Mouse (Mus musculus) left cerebral cortex, adult 18-20 months (tissue): ENCODE measurements around the gene Mrpl20. TPM values are rescaled to one million over a fixed set of nuclear protein-coding genes. Genes with fewer than 3 reads are reported as not detected.

ENCODE experiments used
- DNase-seq, 2 experiments: peaks; one replicate each; pipeline ENCODE4 v3.0.0; 2021 to 2022; ENCODE audit warnings: low spot score in 2 of 2, mixed read lengths in 1 of 2
- total RNA-seq, 2 experiments: library from RNA; stranded (reverse); gene quantifications; 2 replicates each; pipeline ENCODE4 v1.2.3; 2021

Mrpl20 gene
- total RNA-seq, 2 experiments from 2014 or later = 84.9 to 89.4 TPM

- no peak for DNase-seq
Measured at GRCm38 (mm10) chr4:155830596-155830995, 27.9 kb downstream of the Mrpl20 start.

GRCm38 (mm10) chr4:155831205-155831766 lies 28.6 kb downstream of the Mrpl20 start, which contains the start of gene Aurkaip1:
Gene Aurkaip1 (plus strand): TSS chr4:155831272.
- DNase-seq = peak; percentile 95 to 96

GRCm38 (mm10) chr4:155831831-155832230 lies 29.2 kb downstream of the Mrpl20 start:
- DNase-seq = no peak

- DNase-seq = no peak
Measured at GRCm38 (mm10) chr4:155832321-155832720, 29.6 kb downstream of the Mrpl20 start.

GRCm38 (mm10) chr4:155833234-155833633 lies 30.6 kb downstream of the Mrpl20 start:
- DNase-seq = no peak

GRCm38 (mm10) chr4:155833836-155834235 lies 31.2 kb downstream of the Mrpl20 start:
- DNase-seq = peak; percentile 69 to 77

- no peak for DNase-seq
Measured at GRCm38 (mm10) chr4:155837404-155838010, 34.8 kb downstream of the Mrpl20 start.

- no peak for DNase-seq
Measured at GRCm38 (mm10) chr4:155838187-155839153, 35.8 kb downstream of the Mrpl20 start.

GRCm38 (mm10) chr4:155839483-155839910 lies 36.8 kb downstream of the Mrpl20 start, which contains the start of gene Mxra8:
Gene Mxra8 (plus strand): TSS chr4:155839680.
- DNase-seq = no peak

GRCm38 (mm10) chr4:155840076-155841002 lies 37.7 kb downstream of the Mrpl20 start:
- no peak for DNase-seq

- no peak for DNase-seq
Measured at GRCm38 (mm10) chr4:155841003-155841454, 38.4 kb downstream of the Mrpl20 start.

GRCm38 (mm10) chr4:155841651-155842270 lies 39.1 kb downstream of the Mrpl20 start:
- DNase-seq = no peak

GRCm38 (mm10) chr4:155843231-155843630 lies 40.6 kb downstream of the Mrpl20 start:
- DNase-seq = no peak

GRCm38 (mm10) chr4:155846871-155847578 lies 44.3 kb downstream of the Mrpl20 start, which contains the start of gene Dvl1:
Gene Dvl1 (plus strand): TSS chr4:155847402.
- DNase-seq = peak; percentile 95 to 96

GRCm38 (mm10) chr4:155847591-155848352 lies 45.1 kb downstream of the Mrpl20 start:
- DNase-seq = peak in 1 of 2 experiments; percentile 38

GRCm38 (mm10) chr4:155848434-155849095 lies 45.9 kb downstream of the Mrpl20 start:
- DNase-seq = no peak

GRCm38 (mm10) chr4:155849391-155849790 lies 46.7 kb downstream of the Mrpl20 start:
- DNase-seq = no peak
